Mouse (Mus musculus) midbrain, embryonic 16.5 days (tissue): Measurements from ENCODE around the gene Arhgap23. TPM values are rescaled to one million over a fixed set of nuclear protein-coding genes. Genes with fewer than 3 reads are reported as not detected.

Experiments used
- ATAC-seq: fragments of 200-750 bp; cut with Nextera tagmentation; 2 replicates; pipeline ENCODE4 v1.8.0; 2017; ENCODE audit warnings: moderate TSS enrichment
- H3K27ac ChIP-seq: fragments of 300-500 bp; sonication (generic); 2 replicates; pipeline ENCODE4 v1.5.1; 2014; ENCODE audit warnings: mild to moderate bottlenecking, low read length, mixed read lengths
- H3K27me3 ChIP-seq: fragments of 300-500 bp; sonication (generic); 2 replicates; pipeline ENCODE4 v1.6.1; 2014; ENCODE audit warnings: low read depth, low read length, mixed read lengths; ENCODE audit not compliant: control insufficient read depth, insufficient read depth
- H3K36me3 ChIP-seq: fragments of 300-500 bp; sonication (generic); 2 replicates; pipeline ENCODE4 v1.6.1; 2014; ENCODE audit warnings: mild to moderate bottlenecking, low read length, moderate library complexity, mixed read lengths; ENCODE audit not compliant: control insufficient read depth, insufficient read depth
- H3K4me1 ChIP-seq: fragments of 300-500 bp; sonication (generic); 2 replicates; pipeline ENCODE4 v1.6.1; 2014; ENCODE audit warnings: mild to moderate bottlenecking, low read length, mixed read lengths; ENCODE audit not compliant: control insufficient read depth, insufficient read depth
- H3K4me2 ChIP-seq: fragments of 300-500 bp; sonication (generic); 2 replicates; pipeline ENCODE4 v1.6.1; 2014; ENCODE audit warnings: mild to moderate bottlenecking, low read length, mixed read lengths
- H3K4me3 ChIP-seq: fragments of 300-500 bp; sonication (generic); 2 replicates; pipeline ENCODE4 v1.5.1; 2014; ENCODE audit warnings: low read depth, mild to moderate bottlenecking, low read length, moderate library complexity, mixed read lengths
- H3K9ac ChIP-seq: fragments of 300-500 bp; sonication (generic); 2 replicates; pipeline ENCODE4 v1.6.1; 2014; ENCODE audit warnings: low read depth, low read length, mixed read lengths
- H3K9me3 ChIP-seq: fragments of 300-500 bp; sonication (generic); replicated peaks from 2 replicates; pipeline ENCODE4 v1.6.1; 2014; ENCODE audit warnings: mild to moderate bottlenecking, low read length, mixed read lengths; ENCODE audit not compliant: control insufficient read depth, poor library complexity, severe bottlenecking
- WGBS: fragments of 180-500 bp; shearing (Covaris S2); extraction: QIAGEN DNeasy Blood & Tissue Kit; methylation state at CpG from one replicate; pipeline ENCODE4 v1.1.7; 2014; 5-methylcytosine and 5-hydroxymethylcytosine counted together
- polyA plus RNA-seq: library from polyadenylated mRNA; unstranded; fragments of >200 nt; fragmentation: Nextera tagmentation; extraction: Ambion mirVana; gene quantifications from 2 replicates; pipeline ENCODE4 v1.2.1, GENCODE M21; 2015

The Arhgap23 gene
- polyA plus RNA-seq, 1 experiment from 2014 or later: 8.6 TPM

DNA sequence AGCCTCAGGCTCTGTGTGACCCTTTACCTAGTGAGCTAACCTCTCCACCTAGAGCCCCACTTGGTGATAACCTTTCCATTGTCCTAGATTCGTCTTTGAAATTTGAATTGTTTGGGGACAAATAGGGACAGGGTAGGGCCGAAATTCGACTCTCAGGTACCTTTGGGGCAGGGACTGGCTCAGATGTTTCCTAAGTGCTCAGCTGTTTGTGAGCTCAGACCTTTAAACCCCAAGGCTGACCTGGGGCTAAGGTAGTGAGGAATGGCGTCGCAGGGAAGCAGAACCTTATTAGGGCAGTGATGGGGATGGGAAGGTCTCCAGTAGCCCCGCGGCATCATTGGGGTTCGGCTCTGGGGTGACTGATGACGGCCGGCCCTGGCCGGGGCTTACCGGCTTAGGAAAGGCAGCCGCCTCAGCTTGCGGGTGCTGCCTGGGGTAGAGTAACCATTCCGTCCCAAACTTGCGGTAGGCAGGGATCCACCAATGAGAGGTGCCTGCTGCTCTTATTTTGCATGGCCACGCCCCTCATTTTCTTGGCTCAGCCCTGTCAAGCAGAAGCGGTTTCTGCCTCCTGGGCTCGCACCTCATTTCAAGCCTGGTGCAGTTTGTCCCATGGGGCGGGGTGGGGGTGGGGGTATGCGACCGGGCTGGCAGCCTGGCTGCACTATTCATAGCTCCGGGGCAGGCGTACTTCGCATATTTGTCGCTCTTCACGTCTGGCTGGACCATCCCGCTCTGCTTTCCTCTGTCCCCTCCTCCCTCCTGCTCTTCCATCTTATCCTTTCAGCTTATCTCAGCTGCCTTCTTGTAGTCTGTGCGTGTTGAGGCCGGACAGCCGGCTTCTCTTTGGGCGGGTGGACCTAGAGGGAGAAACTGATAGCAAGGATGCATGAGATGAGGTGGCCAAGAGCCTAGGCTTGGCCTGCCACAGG lies 12.7 kb downstream of the Arhgap23 start:
- Histone ChIP-seq H3K4me1 (peaks cover 13% of the 10 kb centered on the region), H3K27me3 (no peaks in the 10 kb centered on the region), H3K27ac (peak overlapping the region; percentile 1; the same call in 1 of the 2 replicates), H3K4me3 (peak overlapping the region; percentile 35), H3K9ac (peak overlapping the region; percentile 53), H3K36me3 (no peaks in the 10 kb centered on the region), H3K9me3 (no peaks in the 10 kb centered on the region), H3K4me2 (peak overlapping the region; percentile 75)
- peak; percentile 77 for ATAC-seq
- WGBS: 1% methylated on average over 32 of the region's 32 CpGs

DNA sequence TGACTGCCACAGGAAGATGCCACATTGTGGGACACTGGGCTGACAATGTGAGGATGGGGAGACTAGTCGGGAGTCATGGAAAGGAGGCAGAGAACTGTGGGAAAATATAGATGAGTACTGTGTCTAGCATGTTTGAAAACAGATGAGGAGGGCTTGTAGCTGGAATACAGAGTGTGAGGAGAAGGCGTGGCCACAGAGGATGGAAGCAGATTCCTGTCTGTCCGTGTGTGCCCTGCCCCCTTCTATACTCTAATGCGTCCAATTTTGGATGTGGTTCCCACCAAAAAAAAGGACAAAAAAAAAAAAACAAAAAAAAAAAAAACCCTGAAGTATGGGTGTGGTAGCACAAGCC lies 13.4 kb downstream of the Arhgap23 start:
- ATAC-seq: 0 out of 2 replicates have a peak, but pooled peaks have one; percentile 25
- 52% methylated on average over 4 of the region's 4 CpGs for WGBS

DNA sequence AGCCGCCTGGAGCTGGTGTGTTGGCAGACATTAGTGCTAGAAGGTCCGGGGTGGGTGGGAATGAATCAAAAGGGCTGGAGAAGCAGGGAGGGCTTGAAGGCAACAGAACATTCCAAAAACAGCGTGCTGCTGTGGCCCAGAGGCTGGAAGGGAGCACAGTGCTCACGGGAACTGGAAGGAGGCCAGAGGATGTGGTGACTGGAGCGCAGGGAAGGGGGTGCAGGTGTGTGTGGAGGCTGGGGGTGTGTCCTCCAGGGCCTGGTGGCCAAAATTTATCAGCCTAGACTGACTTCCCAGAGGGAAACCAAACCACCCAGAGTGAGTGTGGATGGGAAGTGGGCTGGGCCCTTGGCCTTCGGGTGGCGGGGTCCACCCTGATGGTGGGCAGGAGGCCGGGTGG lies 14.3 kb downstream of the Arhgap23 start:
- H3K36me3 ChIP-seq: no peaks in the 10 kb centered on the region
- no peak overlapping the region for H3K4me3 ChIP-seq
- no peak overlapping the region for H3K4me2 ChIP-seq
- ATAC-seq: no peak
- H3K9me3 ChIP-seq: no peaks in the 10 kb centered on the region
- peaks cover 14% of the 10 kb centered on the region for H3K4me1 ChIP-seq
- H3K27ac ChIP-seq: no peak overlapping the region
- H3K27me3 ChIP-seq: no peaks in the 10 kb centered on the region
- WGBS: 75% methylated on average over 8 of the region's 8 CpGs
- H3K9ac ChIP-seq: no peak overlapping the region

More for the DNA sequence above, 13.4 kb downstream of the Arhgap23 start:
- Histone ChIP-seq H3K27ac (peak overlapping the region; percentile 1; the same call in 1 of the 2 replicates), H3K4me3 (peak overlapping the region; percentile 35; the same call in 1 of the 2 replicates), H3K4me2 (peak overlapping the region; percentile 75), H3K36me3 (no peaks in the 10 kb centered on the region), H3K9me3 (no peaks in the 10 kb centered on the region), H3K4me1 (peaks cover 13% of the 10 kb centered on the region), H3K27me3 (no peaks in the 10 kb centered on the region), H3K9ac (peak overlapping the region; percentile 53; the same call in 1 of the 2 replicates)

DNA sequence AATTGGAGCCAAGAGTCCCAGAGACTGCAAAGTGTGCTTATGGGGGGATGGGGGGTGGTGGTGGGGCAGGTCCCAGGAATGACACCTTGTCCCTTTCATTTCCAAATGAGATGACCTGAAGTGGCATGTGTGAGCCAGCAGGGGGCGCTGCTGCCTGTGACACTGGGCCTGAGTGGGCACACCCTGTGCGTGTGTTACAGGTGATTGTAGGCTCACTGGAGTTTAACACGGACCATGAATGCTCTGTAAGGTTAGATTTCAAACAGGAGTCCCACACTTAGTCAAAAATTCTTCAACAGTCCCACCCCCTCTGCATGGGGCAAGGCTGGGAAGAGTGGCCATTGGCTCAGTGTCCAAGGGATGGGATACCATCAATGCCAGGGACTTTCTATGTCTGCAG lies 16.7 kb downstream of the Arhgap23 start:
- ATAC-seq: no peak
- 9% methylated on average over 3 of the region's 3 CpGs for WGBS

DNA sequence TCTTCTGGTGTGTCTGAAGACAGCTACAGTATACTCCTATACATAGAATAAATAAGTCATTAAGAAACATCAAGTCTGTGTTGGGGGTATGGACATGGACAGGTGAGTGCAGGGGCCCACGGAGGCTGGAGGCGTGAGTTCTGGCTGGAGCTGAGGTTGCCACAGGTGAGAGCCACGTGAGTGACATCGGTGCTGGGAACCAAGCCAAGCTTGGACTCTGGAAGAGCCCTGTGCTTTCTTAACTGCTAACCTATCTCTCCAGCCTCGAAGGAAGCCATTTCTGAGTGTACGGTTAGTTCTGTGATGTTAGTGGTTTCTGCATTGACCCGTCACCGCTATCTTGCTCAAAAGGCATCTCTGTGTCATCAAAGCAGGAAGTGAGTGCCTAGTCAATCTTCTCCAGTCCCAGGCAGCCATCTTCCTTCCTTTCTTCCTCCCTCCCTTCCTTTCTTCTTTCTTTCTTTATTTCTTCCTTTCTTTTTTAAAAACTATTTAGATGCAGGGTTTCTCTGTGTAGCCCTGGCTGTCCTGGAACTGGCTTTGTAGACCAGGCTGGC lies 17.7 kb downstream of the Arhgap23 start:
- no peaks in the 10 kb centered on the region for H3K27me3 ChIP-seq
- no peak overlapping the region for H3K4me2 ChIP-seq
- no peak for ATAC-seq
- no peak overlapping the region for H3K27ac ChIP-seq
- H3K9ac ChIP-seq: no peak overlapping the region
- H3K9me3 ChIP-seq: no peaks in the 10 kb centered on the region
- H3K4me1 ChIP-seq: peaks cover 11% of the 10 kb centered on the region
- H3K4me3 ChIP-seq: no peak overlapping the region
- WGBS: 93% methylated on average over 8 of the region's 8 CpGs
- H3K36me3 ChIP-seq: no peaks in the 10 kb centered on the region

More for the DNA sequence above, 16.7 kb downstream of the Arhgap23 start:
- no peaks in the 10 kb centered on the region for H3K36me3 ChIP-seq
- H3K27ac ChIP-seq: no peak overlapping the region
- H3K9me3 ChIP-seq: no peaks in the 10 kb centered on the region
- no peak overlapping the region for H3K9ac ChIP-seq
- H3K4me1 ChIP-seq: peaks cover 19% of the 10 kb centered on the region
- no peaks in the 10 kb centered on the region for H3K27me3 ChIP-seq
- H3K4me3 ChIP-seq: no peak overlapping the region
- no peak overlapping the region for H3K4me2 ChIP-seq

DNA sequence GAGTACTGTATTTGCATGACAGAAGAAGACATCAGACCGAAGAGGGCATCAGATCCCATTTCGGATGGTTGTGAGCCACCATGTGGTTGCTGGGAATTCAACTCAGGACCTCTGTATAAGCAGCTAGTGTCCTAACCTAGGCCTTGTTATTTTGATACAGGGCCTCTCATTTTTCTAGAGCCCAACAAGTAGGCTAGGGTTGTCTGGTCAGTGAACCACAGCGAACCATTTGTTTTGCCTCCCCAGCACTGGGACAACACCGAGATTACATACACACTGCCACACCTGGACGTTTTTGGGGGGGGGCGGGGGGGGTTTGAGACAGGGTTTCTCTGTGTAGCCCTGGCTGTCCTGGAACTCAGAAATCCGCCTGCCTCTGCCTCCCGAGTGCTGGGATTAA lies 18.8 kb downstream of the Arhgap23 start:
- Histone ChIP-seq H3K4me3 (no peak overlapping the region), H3K4me1 (peaks cover 6% of the 10 kb centered on the region), H3K36me3 (no peaks in the 10 kb centered on the region), H3K27me3 (peaks cover 4% of the 10 kb centered on the region), H3K9ac (no peak overlapping the region), H3K27ac (no peak overlapping the region), H3K9me3 (no peaks in the 10 kb centered on the region), H3K4me2 (no peak overlapping the region)
- WGBS: 71% methylated on average over 8 of the region's 8 CpGs
- no peak for ATAC-seq

DNA sequence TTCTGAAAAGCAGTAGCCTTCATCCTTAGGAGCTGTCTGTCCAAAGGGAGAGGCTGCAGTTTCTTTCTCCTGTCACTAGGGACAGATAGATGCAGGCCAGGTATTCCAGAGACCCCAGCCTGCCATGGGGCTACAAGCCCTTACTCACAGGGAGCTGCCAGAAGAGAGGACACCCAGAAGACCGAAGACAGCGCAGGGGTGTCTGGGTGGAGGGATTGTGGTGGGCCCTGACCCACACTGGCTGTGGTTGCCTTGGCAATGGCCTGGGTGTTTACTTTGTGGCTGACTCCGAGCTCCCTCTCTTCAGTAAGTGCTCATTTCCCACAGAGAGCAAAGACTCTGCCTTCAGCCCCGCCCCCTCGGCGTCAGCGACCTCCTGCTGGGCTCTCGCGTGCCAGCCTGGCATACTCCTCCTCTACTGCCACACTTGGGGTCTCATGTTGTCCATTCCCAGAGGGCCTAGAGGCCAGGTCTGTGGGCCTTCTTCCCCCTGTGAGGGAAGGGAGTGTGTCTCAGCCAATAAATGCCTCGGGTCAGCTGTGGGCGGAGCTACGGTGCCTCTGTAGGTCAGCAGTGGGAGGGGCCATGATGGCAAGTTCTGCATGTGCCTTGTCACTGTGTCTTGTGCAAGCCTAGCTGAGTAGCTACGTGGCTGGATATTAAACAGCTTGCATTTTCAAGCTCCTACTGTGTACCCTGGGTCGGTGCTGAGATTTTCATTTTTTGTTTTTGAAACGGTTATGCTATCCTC lies 19.5 kb downstream of the Arhgap23 start:
- peak; percentile 66 for ATAC-seq
- peaks cover 7% of the 10 kb centered on the region for H3K4me1 ChIP-seq
- no peaks in the 10 kb centered on the region for H3K36me3 ChIP-seq
- H3K9ac ChIP-seq: no peak overlapping the region
- peak overlapping the region; percentile 17; the same call in 1 of the 2 replicates for H3K4me3 ChIP-seq
- peak overlapping the region; percentile 41 for H3K4me2 ChIP-seq
- H3K9me3 ChIP-seq: no peaks in the 10 kb centered on the region
- peaks cover 11% of the 10 kb centered on the region for H3K27me3 ChIP-seq
- peak overlapping the region; percentile 41 for H3K27ac ChIP-seq
- 3% methylated on average over 15 of the region's 15 CpGs for WGBS

DNA sequence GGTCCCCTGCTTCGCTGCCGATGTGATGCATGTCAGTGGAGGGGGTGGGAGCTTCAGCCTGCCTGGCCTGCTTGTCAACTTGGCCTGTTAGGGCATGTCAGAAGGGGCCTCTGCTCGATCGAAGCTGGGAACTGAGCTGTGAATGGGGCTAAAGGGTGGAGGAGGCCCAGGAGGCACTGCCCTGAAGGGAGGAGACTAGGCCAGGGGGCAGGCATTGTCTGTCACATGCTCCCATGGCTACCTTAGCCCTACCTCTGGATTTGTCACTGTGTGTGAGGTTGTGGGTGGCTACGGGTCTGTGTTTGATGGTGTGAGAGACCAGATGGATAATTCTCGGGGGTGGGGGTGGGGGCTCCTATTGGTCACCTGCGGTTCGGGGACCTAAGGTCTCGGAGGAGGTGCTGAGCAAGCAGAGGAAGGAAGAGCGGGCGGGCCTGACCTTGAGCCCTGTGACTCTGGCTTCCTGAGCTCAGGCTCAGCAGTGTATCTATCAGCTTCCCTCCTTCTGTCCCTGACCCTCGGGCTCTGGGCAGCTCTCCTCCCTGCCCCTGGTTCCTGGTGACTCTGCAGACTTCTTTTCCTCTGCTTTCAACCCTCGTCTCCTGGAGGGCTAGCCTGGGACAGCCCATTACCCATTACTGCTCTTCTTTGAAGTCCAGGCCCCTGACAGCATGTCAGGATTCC lies 20.6 kb downstream of the Arhgap23 start:
- no peak for ATAC-seq
- Histone ChIP-seq H3K4me1 (peaks cover 13% of the 10 kb centered on the region), H3K27ac (0 out of 2 replicates have a peak overlapping the region, but pooled peaks have one; percentile 22), H3K4me3 (no peak overlapping the region), H3K27me3 (peaks cover 14% of the 10 kb centered on the region), H3K9ac (no peak overlapping the region), H3K9me3 (no peaks in the 10 kb centered on the region), H3K36me3 (no peaks in the 10 kb centered on the region), H3K4me2 (no peak overlapping the region)
- WGBS: 68% methylated on average over 13 of the region's 13 CpGs
